Mouse (Mus musculus) forebrain, embryonic 16.5 days (tissue): ENCODE results near the gene Parvb. TPM values are rescaled to one million over a fixed set of nuclear protein-coding genes. Genes with fewer than 3 reads are reported as not detected.

Source experiments
- ATAC-seq: fragments of 200-750 bp; cut with Nextera tagmentation; 2 replicates; pipeline ENCODE4 v1.8.0; 2017; ENCODE audit warnings: mild to moderate bottlenecking, moderate library complexity
- H3K27ac ChIP-seq: fragments of 300-500 bp; sonication (generic); 2 replicates; pipeline ENCODE4 v1.5.1; 2014; ENCODE audit warnings: low read length, control low read depth
- H3K27me3 ChIP-seq: fragments of 300-500 bp; sonication (generic); replicated peaks from 2 replicates; pipeline ENCODE4 v1.6.1; 2014; ENCODE audit warnings: low read length; ENCODE audit not compliant: control insufficient read depth, insufficient read depth
- H3K36me3 ChIP-seq: fragments of 300-500 bp; sonication (generic); 2 replicates; pipeline ENCODE4 v1.6.1; 2014; ENCODE audit not compliant: control insufficient read depth, insufficient read depth
- H3K4me1 ChIP-seq: fragments of 300-500 bp; sonication (generic); replicated peaks from 2 replicates; pipeline ENCODE4 v1.6.1; 2014; ENCODE audit warnings: low read length; ENCODE audit not compliant: control insufficient read depth, insufficient read depth
- H3K4me2 ChIP-seq: fragments of 300-500 bp; sonication (generic); 2 replicates; pipeline ENCODE4 v1.6.1; 2014; ENCODE audit warnings: mild to moderate bottlenecking, low read length, control low read depth
- H3K4me3 ChIP-seq: fragments of 300-500 bp; sonication (generic); replicated peaks from 2 replicates; pipeline ENCODE4 v1.5.1; 2014; ENCODE audit warnings: mild to moderate bottlenecking, low read length, control low read depth
- H3K9ac ChIP-seq: fragments of 300-500 bp; sonication (generic); replicated peaks from 2 replicates; pipeline ENCODE4 v1.6.1; 2014; ENCODE audit warnings: low read depth, low read length, control low read depth
- H3K9me3 ChIP-seq: fragments of 300-500 bp; sonication (generic); 2 replicates; pipeline ENCODE4 v1.6.1; 2016; ENCODE audit warnings: low read length; ENCODE audit not compliant: control insufficient read depth
- WGBS: fragments of 180-500 bp; shearing (Covaris S2); extraction: QIAGEN DNeasy Blood & Tissue Kit; methylation state at CpG from one replicate; pipeline ENCODE4 v1.1.7; 2014; 5-methylcytosine and 5-hydroxymethylcytosine counted together
- polyA plus RNA-seq: library from polyadenylated mRNA; unstranded; fragments of >200 nt; fragmentation: Nextera tagmentation; extraction: Ambion mirVana; gene quantifications from 2 replicates; pipeline ENCODE4 v1.2.1, GENCODE M21; 2015

Gene Parvb
- polyA plus RNA-seq, 1 experiment from 2014 or later, result 2.8 TPM

DNA sequence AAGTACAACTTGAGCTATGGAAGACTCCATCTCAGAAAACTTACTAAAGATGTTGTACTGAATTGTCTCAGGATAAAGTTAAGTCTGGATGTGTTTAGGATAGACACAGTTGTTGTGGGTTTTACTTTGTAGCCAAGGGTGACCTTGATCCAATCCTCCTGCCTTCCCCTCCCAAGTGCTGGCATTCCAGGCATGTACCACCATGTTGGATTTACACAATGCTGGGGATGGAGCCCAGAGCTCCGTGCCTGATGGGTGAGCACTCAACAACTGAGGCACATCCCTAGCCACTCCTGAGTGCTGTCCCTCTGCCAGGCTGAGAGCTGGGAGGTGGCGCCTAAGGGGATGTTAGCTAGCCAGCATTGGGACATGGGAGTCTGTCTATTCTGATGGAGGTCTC is 16.6 kb upstream of the Parvb start:
- Histone ChIP-seq H3K36me3 (peaks cover 6% of the 10 kb centered on the region), H3K9ac (no peak overlapping the region), H3K4me3 (no peak overlapping the region), H3K27ac (no peak overlapping the region), H3K27me3 (no peaks in the 10 kb centered on the region), H3K4me2 (no peak overlapping the region), H3K4me1 (peaks cover 25% of the 10 kb centered on the region), H3K9me3 (no peaks in the 10 kb centered on the region)
- WGBS, result 81% methylated on average over 2 of the region's 2 CpGs
- ATAC-seq, result no peak

DNA sequence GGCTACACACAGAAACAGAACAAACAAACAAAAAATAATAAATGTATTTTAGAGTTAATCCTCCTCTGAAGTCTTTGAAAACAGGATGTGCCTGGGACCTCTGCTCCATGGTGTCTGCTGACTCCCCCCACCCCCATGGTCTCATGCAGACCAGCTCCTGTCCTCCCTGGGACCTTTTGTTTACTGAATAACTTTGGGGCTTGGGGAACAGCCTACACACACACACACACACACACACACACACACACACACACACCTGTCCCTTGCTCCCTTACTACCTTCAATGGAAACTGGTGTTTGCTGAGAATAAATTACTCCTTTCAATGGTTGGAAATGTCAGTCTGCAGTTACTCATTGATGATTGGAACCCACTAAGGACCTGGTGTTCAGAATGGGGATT is 15.8 kb upstream of the Parvb start:
- Histone ChIP-seq H3K4me1 (peaks cover 25% of the 10 kb centered on the region), H3K36me3 (peaks cover 4% of the 10 kb centered on the region), H3K9me3 (no peaks in the 10 kb centered on the region), H3K9ac (no peak overlapping the region), H3K4me3 (no peak overlapping the region), H3K4me2 (no peak overlapping the region), H3K27me3 (no peaks in the 10 kb centered on the region), H3K27ac (no peak overlapping the region)
- no peak for ATAC-seq

DNA sequence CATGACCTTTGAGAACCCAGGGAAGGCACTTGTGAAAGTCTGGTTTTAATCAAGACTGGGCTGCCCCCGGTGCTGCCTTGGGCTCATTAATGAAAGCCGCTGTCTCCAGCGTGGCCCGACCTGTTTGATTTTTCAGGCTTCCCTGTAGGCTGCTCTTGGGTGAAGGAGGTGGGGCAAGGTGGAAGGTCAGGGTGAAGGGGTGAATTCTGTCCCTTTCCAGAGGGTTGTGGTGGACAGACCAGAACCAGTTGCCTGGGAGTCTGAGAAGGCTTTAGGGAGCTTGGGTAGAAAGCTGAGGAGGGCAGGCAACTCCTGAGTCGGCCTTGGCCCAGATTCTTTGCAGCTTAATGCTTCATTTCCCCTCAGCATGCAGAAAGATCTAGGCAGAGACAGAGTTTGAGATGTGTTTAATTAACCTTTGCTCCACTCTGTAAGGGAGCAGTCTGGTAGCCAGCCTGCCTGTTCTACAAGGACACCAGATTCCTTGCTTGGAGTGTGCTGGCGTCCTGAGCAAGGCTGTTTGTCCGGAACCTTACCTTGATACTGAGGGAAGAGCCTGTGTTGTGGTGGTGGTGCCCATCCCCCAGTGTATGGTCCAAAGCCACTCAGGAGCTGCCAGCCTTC is 15.3 kb upstream of the Parvb start:
- H3K9me3 ChIP-seq, result no peaks in the 10 kb centered on the region
- no peaks in the 10 kb centered on the region; the same call in 1 of the 2 replicates for H3K36me3 ChIP-seq
- no peak overlapping the region for H3K9ac ChIP-seq
- H3K4me2 ChIP-seq, result no peak overlapping the region
- no peak for ATAC-seq
- no peaks in the 10 kb centered on the region for H3K27me3 ChIP-seq
- H3K27ac ChIP-seq, result no peak overlapping the region
- H3K4me1 ChIP-seq, result peaks cover 25% of the 10 kb centered on the region
- no peak overlapping the region for H3K4me3 ChIP-seq
- WGBS, result 54% methylated on average over 7 of the region's 7 CpGs

DNA sequence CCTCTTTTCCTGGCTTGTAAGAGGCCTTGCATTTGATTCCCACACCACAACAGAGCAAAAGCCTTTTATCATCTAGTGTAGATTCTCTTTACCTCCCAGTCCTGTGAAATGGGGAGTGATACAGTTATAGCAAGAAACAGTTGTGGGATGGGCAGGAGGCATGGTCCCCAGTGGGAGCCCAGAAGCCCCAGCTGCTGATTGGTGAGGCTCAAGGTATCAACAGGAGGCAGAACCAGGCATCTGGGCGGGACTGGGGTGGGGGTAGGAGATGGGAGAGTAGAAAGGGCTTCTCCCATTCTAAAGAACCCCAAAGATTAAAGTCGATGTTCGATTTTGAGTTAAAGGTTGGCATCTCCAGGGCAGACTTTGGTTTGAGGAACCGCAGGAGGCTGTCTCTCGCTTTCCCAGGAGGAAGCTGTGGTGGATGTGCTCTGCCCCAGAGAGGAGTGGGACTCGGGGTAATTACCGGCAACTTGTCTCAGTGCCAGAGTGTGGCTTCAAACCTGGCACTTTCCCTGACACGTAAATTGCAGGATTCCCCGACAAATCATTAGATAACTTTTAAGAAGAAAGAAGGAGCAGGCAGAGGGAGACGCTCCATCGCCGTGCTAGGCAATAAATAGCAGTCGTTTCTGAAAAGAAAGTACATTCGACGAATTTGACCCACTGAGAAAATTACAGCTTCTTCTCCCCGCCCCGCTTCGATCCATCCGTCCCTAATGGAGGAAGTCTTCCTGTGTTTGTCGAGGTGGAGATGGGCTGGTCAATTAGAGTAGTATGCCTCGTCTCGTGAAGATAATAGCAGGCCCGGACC is 13.7 kb upstream of the Parvb start:
- WGBS, result 27% methylated on average over 23 of the region's 23 CpGs
- Histone ChIP-seq H3K4me3 (no peak overlapping the region), H3K27me3 (no peaks in the 10 kb centered on the region), H3K27ac (peak overlapping the region; percentile 37; the same call in 1 of the 2 replicates), H3K9ac (no peak overlapping the region), H3K4me2 (no peak overlapping the region), H3K9me3 (no peaks in the 10 kb centered on the region), H3K36me3 (no peaks in the 10 kb centered on the region), H3K4me1 (peaks cover 23% of the 10 kb centered on the region)
- ATAC-seq, result peak; percentile 37; the same call in 1 of the 2 replicates

DNA sequence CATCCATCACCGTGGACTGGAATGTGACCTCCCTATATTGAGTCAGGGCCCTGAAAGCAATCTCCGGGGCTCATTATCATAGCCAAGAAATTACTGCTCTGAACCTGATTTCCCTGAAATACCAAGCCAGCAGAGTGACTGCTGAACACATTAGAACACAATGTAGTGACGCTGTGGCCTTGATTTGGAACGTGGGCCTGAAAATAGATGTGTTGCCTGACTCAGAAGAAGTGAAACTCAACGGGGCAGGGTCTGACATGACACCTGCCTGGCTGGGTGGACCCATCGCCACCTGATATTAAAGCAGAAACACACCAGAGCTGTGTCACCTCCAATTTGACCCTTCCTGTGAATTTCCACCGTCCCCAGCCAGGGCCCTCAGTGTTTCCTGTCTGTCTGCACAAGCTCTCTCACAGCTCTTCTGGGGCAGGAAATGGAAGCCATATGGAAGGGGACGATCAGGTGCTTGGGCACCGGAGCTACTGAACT is 13.0 kb upstream of the Parvb start:
- Histone ChIP-seq H3K36me3 (no peaks in the 10 kb centered on the region), H3K4me1 (peaks cover 26% of the 10 kb centered on the region), H3K4me3 (no peak overlapping the region), H3K9ac (0 out of 2 replicates have a peak overlapping the region, but pooled peaks have one; percentile 16), H3K4me2 (no peak overlapping the region), H3K27ac (peak overlapping the region; percentile 37; the same call in 1 of the 2 replicates), H3K27me3 (no peaks in the 10 kb centered on the region), H3K9me3 (no peaks in the 10 kb centered on the region)
- ATAC-seq, result no peak
- 45% methylated on average over 9 of the region's 9 CpGs for WGBS

DNA sequence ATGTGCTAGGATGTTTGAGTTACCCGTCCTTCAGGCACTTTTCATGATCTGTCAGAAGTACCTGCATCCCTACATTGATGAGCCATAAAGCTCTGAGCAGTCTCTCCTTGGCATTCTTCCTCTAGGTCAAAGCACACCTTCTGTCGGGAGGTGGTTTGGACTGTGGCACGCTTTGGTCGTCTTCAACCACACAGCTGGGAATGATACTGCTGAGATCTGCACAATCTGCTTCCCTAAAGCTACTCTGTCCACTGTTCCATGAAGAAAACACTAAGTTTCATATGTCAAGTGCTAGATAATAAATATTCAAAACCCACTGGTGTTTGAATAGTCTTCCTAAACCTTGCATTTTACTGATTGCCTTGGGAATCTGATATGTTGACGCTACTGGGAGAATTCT is 10.3 kb upstream of the Parvb start:
- no peak for ATAC-seq
- Histone ChIP-seq H3K36me3 (no peaks in the 10 kb centered on the region), H3K9me3 (no peaks in the 10 kb centered on the region), H3K27me3 (no peaks in the 10 kb centered on the region), H3K4me2 (no peak overlapping the region), H3K4me3 (no peak overlapping the region), H3K4me1 (peaks cover 35% of the 10 kb centered on the region), H3K27ac (no peak overlapping the region), H3K9ac (no peak overlapping the region)
- WGBS, result 64% methylated on average over 5 of the region's 5 CpGs

DNA sequence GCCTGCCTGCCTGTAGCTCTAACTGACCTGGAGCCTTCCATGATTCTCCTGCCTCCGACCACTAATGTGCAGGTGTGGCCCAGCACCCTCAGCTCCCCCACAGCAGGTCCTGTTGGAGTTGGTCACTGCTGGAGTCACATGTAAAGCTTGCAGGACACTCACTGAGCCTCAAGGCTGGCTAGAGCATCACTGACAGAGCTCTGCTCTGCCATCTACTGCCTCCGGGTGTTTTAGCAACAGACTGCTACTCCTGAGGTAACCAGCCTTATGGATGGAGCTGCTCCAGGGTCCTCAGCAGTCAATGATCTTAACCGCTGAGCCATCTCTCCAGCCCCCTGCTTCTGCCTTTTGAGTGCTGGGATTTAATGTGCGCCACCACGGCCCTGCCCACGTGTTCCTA is 8.4 kb upstream of the Parvb start:
- Histone ChIP-seq H3K9ac (no peak overlapping the region), H3K27me3 (no peaks in the 10 kb centered on the region), H3K27ac (no peak overlapping the region), H3K36me3 (no peaks in the 10 kb centered on the region), H3K4me1 (peaks cover 32% of the 10 kb centered on the region), H3K4me3 (no peak overlapping the region), H3K9me3 (no peaks in the 10 kb centered on the region), H3K4me2 (no peak overlapping the region)
- 30% methylated on average over 6 of the region's 6 CpGs for WGBS
- ATAC-seq, result no peak

DNA sequence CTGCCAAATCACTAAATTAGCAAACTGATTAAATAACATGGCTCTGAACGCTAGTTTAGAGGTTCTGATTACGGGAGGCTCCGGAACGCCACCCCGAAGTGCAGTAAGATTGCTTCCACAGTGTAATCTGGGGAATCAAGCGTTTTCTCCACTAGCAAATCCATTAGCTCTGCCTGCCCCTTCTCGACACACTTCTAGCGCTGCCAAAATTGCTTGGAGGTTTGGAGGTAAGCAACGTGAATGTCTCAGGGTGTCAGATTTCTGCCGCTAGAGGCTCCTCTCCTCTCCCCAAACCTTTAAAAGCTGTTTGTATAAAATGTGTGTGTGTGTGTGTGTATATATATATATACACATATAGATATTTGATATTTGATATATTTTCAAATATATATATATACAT is 7.1 kb upstream of the Parvb start:
- WGBS, result 30% methylated on average over 10 of the region's 10 CpGs
- Histone ChIP-seq H3K27me3 (no peaks in the 10 kb centered on the region), H3K4me3 (no peak overlapping the region), H3K9me3 (no peaks in the 10 kb centered on the region), H3K4me1 (peaks cover 25% of the 10 kb centered on the region), H3K27ac (0 out of 2 replicates have a peak overlapping the region, but pooled peaks have one; percentile 10), H3K36me3 (no peaks in the 10 kb centered on the region), H3K9ac (no peak overlapping the region), H3K4me2 (no peak overlapping the region; the same call in 1 of the 2 replicates)
- no peak for ATAC-seq

DNA sequence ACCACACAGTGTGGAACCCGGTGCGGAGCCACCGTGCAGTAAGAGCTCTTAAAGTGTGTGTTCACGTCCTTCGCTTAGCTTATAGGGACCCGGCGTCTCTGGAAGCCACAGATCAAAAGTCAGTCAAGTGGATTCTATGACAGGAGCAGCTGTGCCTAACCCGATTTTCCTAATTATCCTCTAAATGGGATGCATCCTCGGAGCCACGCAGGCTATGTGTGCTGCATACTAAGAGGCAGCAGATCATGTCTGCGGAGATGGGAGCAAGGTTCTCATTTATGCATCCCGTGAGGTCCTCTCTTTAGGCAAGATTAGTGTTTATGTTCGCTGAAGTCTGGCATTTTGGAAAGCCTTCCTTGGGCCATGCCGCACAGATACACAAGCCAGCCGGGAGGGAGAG is 4.9 kb upstream of the Parvb start:
- Histone ChIP-seq H3K4me3 (no peak overlapping the region), H3K27ac (peak overlapping the region; percentile 66), H3K36me3 (no peaks in the 10 kb centered on the region), H3K4me1 (peaks cover 39% of the 10 kb centered on the region), H3K9ac (no peak overlapping the region; the same call in 1 of the 2 replicates), H3K9me3 (no peaks in the 10 kb centered on the region), H3K4me2 (no peak overlapping the region), H3K27me3 (no peaks in the 10 kb centered on the region)
- ATAC-seq, result peak; percentile 66
- whole genome bisulfite sequencing, result 32% methylated on average over 15 of the region's 15 CpGs
